Mouse (Mus musculus): Measurements from ENCODE around the gene Card19. TPM values are rescaled to one million over a fixed set of nuclear protein-coding genes. Genes with fewer than 3 reads are reported as not detected.

Card19 gene
- polyA plus RNA-seq, 2 experiments from 2014 or later, result 49.7 to 55.4 TPM

DNA sequence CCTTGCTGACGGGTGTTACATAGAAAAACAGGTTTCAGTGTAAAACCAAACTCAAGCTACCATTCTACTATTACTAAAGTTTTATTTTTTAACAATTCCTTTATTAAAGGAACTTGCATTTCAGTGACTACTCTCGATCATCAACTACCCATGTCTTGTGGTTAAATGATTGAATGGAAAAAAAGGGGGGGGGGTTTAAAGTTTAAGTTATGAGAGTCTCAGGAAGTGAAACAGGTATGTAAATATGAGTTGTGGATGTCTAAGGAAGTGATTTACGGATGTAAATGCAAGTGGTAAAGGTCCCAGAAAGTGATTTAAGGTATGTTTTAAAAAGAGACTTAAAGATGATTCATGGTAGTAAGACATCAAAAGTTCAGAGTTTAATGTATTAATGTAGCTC is 9.3 kb upstream of the Card19 start:
- ATAC-seq, result peak; percentile 71

DNA sequence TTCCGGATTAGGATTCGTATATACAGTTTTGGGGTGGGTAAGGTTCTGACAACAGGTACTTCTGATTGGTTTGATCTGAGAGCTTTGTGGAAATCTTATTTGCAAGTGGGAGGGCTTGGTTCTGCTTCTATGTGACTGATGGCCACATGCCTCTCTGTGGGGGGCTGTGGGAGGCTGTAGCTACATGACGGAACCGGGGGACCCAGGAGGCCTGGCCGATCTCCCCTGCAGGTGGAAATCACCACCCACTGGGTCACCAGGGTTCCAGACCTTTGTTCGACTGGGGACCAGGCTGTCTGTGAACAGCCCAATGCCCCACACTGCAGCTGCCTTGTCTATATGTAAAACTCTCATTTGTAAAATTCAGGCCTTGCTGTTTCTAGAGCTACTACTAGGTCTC is 8.9 kb upstream of the Card19 start:
- ATAC-seq, result no peak

DNA sequence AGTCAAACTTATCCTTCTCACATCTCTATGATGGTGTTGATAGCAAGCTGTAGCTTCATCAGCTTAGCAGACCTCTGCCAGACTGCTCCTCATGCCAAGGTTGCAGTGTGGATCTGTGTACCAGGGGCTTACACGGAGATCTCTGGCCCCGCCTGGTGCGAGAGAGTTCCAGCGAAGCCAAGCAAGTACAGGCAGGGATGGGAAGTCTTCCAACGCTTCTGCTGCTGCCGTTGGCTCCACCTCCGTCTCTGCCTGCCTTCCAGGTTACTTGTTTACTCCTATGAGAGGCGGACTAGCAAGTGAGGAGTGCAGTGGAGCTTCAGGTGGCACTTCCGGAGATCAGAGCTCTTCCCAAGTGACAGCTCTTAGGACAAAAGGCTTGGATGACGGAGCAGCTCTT is 8.5 kb upstream of the Card19 start:
- ATAC-seq, result no peak

DNA sequence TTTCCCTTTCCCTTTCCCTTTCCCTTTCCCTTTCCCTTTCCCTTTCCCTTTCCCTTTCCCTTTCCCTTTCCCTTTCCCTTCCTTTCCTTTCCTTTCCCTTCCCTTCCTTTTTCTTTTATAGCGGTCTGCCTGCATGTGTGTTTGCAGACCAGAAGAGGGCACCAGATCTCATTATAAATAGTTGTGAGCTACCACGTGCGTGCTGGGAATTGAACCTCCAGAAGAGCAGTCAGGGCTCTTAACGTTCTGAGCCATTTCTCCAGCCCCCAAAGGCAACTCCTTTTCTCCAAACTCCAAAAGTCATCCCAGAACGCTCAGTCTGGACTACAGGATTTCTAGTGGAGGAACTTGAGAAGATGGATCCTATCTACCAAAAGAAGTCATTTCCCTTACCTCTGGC is 5.1 kb upstream of the Card19 start:
- no peak for ATAC-seq

DNA sequence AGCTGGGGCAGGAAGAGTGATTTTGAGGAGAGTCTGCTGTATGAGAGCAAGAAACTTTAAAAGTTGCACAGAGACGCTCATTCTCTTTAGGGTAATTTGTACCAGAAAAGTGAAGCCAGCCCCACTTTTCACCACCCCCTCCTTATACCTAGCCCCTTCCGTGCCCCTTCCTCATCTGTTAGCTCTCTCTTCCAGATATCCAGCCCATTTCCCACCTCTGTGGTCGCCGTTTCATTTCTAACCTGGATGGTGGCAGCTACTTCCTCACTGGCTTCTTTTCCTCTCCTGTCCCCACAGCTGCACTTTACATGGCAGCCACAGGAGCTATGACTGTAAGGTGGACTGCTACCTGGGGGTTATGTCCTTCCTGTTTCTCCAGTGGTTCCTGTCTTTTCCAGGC is 3.5 kb upstream of the Card19 start:
- ATAC-seq, result no peak

DNA sequence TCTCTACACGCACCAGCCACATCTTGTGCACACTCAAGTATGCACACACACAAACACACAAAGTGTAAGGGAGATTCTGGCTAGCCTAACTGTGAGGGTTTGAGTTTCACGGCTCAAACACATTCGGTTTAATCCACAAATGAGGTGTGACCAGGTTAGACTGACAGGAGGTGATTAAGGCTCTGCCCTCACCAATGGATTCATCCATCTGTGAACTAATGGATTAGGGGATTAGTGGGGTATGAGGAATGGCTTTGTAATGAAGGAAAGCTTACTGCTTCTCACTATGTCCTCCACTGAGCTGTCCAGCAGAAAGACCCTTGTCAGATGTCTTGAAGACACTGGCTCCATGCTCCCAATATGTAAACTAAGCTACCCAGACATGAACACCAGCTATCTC is 2.8 kb upstream of the Card19 start:
- no peak for ATAC-seq

DNA sequence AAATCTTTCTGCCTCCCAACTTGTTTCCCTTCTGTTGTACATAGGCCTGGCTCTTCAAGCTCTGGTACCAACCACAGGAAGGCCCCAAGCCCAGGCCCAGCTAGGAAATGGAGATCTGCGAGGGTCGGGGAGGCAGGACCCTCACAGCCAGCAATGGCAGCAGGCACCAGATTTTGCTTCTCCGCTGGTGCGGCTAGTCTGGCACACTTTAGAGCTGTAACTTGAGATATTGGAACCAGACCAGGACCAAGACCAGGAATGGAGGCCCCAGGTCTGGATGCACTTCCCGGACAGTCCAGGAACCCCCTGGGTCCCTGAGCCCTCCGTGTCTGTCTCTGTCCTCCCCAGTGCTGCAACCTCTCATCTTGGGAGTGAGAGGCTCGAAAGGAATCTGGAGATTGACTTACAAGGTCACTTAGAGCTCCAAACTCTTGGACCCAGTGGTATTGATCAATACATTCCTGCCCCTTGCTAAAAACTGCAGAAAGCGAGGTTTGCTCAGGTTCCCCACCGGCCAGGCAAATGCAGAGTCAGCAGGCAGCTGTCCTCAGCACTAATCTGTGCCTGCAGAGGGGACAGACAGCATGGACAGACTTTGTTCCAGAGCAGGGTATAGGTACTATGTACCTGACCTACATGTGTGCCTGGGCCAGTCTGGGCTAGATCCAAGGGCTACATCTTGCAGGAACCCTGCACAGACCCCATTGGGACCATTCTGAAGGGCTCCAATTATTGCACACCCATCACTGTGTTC is 1.1 kb upstream of the Card19 start:
- no peak for ATAC-seq

DNA sequence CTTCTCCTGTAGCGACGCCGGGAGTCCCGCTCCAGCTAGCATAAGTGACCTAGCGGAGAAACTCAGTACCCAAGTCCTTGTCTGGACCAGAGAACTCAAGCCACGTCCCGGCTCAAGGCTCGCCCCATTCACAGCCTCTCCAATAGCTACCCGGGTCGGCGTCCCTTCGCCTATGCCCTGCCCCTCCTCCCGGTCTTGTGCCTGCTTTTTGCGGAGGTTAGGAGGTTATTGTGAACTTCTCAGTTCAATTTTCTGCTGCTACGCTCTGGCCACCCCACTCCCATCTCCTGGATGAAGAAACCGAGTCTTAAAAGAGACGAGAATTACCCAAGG is 349 bp upstream of the Card19 start:
- peak; percentile 32 for ATAC-seq

DNA sequence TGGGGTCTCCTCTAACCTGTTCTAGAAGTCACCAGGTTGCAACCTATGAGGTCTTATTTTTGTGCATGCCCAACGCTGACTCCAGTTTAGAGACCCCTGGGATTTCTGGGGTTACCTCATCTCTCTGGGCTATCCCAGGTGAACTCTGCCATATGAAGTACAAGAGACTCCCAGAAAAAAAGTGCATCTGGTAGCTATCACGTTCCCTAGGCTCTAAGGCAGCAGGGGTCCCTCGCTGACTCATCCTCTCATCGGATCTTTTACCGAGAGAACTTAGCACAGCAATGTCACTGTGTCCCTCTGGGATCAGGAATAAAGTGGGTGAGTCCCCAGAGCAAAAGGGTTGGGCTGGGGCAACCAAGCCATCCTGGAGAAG is 721 bp downstream of the Card19 start:
- peak; percentile 2 for ATAC-seq

DNA sequence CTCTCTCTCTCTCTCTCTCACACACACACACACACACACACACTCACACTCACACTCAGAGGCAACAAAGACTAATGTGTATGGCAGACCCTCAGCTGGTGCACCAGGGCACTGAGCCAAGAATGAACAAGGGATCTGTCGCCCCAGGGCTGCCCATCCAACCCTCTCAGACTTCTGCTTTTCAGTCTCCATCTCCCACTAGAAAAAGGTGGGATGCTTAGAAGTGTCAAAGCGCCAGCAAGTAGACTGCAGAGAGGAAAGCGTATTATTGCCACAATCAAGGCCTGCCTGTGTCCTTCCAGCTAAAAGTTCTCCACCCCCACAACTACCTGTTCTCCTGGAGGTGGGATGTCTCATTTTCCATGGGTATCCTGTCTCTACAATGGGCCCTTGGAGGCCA is 1.4 kb downstream of the Card19 start:
- no peak for ATAC-seq

DNA sequence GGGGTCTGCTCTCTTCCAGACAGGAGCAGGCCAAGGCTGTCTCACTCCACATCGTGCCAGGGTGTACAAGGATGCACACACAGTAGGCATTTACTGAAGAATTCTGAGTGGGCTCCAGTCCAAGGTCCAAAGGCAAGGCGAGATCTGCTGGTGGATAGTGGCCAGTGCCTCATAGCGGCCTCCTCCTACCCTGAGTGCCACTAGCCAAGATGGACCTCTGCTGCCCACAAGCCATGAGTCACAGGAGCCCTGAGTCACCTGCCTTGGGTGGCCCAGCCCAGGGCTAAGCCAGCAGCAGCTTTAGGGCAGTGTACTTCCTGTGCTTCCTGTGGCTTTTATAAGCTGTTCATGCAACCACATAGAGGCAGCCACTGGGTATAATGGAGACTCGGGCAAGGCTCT is 2.3 kb downstream of the Card19 start:
- ATAC-seq, result peak; percentile 51

DNA sequence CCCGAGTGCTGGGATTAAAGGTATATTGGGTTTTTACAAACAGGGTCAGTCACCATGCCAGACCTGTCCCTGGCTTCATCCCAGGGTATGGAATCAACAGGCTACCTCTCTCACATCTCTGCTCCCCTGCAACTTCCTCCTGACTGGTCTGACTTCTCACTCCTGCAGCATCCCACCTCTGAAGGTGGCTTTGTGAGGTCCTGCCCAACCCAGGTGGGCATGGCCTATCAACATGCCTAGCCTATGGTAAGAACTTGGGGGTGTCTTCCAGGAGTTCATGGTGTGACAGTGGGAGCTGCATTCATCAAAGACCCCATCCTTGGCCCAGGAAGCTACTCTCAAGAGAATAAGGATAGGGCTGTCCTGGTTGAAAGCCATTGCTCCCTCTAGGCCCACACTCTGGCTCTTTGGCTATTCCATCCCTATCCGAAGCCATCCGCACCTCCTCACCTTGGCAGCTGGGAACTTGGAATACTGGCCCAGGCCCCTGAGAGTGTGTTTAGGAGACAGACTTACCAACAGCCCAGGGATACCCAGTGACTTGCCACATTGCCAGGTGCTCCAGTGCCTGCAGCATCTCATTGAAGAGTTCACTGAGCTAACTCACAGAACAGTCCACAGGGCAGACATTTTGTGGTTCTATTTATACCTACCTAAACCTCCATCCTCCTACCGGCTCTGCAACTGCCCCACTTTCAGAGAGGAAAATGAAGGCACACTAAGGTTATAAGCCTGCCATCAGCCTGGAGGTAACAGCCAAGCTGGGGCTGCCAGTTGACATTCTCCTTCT is 2.9 kb downstream of the Card19 start:
- ATAC-seq, result no peak

DNA sequence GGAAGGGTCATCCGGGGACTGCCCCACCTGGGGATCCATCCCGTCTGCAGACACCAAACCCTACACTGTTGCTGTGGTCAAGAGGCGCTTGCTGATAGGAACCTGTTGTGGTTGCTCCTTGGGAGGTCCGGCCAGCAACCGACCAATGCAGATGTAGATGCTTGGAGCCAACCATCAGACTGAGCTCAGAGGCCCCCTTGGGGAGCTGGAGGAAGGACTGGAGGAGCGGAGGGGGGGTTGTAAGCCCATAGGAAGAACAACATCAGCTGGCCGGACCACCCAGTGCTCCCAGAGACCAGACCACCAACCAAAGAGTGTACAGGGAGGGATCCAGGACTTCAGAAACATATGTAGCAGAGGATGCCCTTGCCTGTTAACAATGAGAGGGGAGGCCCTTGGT is 6.5 kb downstream of the Card19 start:
- ATAC-seq, result no peak

DNA sequence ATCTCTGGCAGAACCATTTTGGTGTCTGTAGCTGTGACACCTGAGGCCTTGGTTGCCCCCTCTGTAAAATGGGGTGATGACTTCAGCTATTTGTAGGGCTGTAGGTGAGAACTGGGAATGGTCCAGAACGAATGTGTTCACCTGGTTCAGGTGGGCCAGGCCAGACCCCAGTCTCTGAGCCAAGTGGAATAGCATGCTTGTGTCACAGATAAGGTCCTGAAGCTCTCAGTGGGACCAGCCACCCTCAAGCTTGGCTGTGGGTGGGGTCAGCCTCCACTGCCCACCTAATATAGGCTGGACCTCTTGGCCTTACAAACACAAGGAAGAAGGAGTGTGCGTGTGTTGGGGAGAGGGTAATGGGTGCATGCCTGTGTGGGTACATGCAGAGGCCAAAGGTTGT is 9.5 kb downstream of the Card19 start:
- ATAC-seq, result no peak

DNA sequence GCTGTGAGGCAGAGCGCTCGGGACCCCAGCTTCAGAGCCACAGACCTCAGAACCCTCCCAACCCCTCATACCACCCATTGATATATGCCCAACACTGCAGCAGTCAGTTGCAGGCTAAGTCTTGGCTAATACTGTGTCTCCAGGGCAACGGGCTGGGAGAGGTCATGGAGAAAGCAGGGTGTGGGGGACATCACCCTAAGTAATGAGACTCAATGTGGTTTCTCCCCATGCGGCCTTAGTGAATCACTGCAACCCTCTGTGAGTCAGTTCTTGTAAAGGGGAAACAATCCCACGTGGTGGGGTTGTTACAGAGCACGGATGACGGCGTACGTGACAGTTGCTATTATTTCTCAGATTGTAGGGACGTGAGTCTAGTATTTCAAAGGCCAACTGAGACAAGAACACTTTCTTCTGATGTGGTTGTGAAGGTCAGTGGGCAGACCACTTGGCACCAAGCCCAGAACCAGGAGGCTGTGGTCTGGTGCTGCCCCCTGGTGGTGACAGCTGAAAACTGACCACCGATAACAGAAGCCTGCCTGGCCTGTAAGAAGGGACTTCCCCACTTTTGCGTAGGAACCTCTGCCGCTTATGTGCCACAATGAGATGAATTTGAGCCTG is 10.3 kb downstream of the Card19 start:
- ATAC-seq, result peak; percentile 92

DNA sequence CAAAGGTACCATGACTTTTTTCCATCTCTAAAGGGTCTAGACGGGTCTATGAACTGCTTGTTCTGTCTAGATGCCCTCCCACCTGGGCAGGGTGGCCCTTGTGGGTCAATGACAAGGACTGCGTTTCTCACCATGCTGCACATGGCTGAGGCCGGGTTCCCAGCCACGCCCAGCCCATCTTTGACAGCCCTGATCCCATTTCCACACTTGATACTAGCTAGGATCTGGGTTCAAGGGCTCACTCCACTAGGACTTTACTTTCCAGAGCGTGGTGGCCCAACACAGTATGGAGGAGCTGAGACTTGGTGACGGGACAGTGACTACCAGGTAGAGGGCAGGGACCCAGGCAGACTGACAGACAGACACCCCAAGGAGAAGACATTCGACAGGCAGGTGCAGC is 13.3 kb downstream of the Card19 start:
- no peak for ATAC-seq

DNA sequence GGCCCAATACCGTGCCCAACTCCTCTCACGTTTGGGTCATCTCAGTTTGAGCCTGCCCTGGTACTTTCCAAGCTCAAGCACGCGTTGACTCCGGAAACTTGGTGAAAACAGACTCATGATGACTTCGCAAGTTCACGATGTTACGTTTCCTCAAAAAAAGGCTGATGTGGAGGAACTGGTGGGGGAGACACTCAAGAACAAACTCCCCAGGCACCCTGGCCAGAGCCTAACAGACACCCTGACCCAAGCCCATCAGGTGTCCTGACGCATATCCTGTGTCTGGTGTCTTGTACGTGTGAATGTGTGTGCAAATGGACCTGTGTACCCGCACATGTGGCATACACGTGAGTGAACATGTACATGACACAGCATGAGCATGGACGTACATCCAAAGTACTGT is 15.1 kb downstream of the Card19 start:
- ATAC-seq, result no peak

DNA sequence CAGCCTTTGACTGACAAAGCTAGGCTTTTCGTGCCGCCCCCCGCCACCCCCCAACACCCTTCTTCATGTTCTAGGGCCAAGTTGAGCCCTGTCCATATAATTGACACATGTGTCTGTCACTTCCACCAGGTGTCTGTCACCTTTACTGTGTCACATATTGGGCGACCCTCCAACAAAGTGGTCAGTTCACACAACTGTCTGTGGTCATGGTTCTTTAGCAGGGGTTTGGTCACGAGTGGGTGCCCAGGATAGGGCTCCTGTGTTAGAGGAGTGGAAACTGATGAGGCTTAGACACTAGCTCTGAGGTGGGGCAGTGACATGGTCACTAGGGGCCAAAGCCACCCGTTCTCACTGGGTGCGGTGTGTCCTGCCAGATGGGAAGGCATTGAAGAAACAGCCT is 15.9 kb downstream of the Card19 start:
- ATAC-seq, result no peak

DNA sequence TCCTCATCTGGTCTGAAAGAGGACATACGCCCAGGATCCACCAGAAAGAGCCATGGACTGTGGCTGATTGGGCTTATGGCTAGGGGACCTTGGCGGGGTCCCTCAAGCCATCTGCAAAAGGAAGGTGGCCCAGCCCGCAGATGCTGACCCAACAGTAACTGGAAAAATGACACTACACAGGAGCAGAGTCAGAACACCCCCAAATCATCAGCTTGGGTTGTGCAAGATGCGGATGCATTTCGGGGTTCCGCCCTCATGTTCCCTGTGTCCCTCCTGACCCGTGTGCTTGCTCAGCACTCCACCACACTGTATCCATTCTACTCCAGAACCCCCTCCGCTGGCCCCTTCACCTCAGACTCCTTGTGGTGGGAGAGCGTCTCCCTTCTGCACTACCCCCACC is 17.1 kb downstream of the Card19 start:
- ATAC-seq, result no peak

DNA sequence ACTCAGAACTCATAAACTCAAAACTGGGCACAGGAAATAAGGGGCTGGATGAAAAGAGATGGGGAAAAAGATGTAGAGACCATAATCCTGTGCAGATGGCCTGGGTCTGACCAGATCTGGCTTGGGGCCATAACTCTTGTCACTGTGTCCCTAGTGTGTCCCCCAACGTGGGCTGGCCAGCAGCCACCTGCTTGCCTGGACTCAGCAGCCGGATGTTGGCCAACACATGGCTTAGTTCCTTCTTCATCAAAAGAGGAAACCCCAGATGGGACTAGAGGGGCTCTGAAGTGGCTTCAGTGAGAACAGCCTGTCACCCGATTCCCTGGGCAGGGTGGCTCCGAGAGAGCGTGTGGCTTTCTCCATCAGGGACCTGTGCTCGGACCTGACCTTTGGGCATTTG is 19.1 kb downstream of the Card19 start:
- ATAC-seq, result no peak

DNA sequence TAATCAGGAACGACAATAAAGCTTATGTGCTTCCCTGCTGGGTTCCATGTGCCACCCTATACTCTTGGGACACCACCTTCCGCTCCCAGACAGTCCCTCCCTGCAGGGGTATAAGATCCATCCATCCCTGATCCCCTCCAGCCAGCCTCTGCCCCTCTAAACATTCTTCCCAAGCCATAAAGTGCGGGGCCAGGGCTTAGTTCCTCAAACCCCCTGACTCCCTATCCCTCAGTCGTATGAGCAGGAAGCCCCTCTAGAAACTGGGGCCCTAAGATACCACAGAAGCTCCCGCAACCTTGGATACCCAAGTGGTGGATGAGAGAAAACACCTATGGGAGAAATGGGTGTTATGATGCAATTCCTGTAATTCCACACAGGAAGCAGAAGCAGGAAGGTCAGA is 19.6 kb downstream of the Card19 start:
- ATAC-seq, result no peak

DNA sequence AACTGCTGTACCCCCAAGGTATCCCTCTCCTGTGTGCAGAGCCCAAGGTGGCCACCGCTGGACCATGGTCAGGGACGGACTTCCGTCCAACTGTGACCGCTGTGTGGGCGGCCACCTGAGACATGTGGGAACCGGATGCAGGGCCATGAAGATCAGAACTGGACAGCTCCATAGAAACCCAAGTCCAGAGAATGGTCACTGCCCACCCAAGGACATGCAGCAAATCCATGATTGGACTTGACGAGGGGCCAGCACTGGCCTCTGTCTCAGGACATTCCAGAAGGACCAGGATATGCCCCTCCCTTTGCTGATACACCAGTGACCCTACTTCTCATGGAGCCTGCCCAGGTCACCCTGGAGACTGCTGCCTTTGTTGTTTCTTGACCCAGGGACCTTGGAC is 20.2 kb downstream of the Card19 start:
- no peak for ATAC-seq

DNA sequence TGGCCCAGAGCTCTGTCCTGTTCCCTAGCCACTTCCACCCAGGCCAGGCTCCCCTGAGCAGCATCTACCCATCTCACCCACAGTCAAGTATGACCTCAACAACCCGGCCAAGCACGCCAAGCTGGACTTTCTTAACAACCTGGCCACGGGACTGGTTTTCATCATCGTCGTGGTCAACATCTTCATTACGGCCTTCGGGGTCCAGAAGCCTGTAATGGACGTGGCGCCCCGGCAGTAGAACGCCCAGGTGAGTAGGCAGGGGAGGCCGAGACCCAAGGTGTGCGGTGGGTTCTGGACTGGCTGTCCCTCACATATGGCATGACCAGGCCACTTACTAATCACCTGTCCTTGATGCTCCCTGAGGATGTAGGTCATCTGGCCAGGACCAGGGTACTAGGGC is 21.0 kb downstream of the Card19 start:
- no peak for ATAC-seq

DNA sequence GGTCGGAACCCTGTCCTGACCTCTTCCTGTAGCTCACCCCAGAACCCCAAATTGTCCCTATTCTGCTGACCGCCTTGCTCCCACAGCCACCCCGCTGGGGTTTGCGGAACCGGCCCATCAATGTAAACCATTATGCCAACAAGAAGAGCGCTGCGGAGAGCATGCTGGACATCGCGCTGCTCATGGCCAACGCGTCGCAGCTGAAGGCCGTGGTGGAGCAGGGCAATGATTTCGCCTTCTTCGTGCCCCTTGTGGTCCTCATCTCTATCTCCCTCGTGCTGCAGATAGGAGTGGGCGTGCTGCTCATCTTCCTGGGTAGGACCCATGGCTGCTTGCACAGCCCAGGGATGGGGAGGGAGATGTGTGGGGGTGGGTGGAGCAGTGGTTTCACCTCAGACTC is 22.2 kb downstream of the Card19 start:
- no peak for ATAC-seq
